Mouse (Mus musculus) olfactory bulb, adult 2 months (tissue): Measurements from ENCODE around the gene Abcb1b. TPM values are rescaled to one million over a fixed set of nuclear protein-coding genes. Genes with fewer than 3 reads are reported as not detected.
"Not testable (repeated sequence)": the region's sequence is repeated elsewhere in the genome, so short reads cannot be mapped to it uniquely, and the experiment has no call there.

Experiments
- H3K27ac ChIP-seq: fragments of 200-500 bp; 2 replicates; pipeline ENCODE4 v1.5.1; 2012; ENCODE audit warnings: low read depth, low read length; ENCODE audit not compliant: insufficient read depth
- H3K4me1 ChIP-seq: fragments of 200-500 bp; 2 replicates; pipeline ENCODE4 v1.6.1; 2012; ENCODE audit warnings: low read length; ENCODE audit not compliant: control insufficient read depth, insufficient read depth
- H3K4me3 ChIP-seq: fragments of 200-500 bp; 2 replicates; pipeline ENCODE4 v1.5.1; 2012; ENCODE audit warnings: mild to moderate bottlenecking, low read depth, low read length, moderate library complexity; ENCODE audit not compliant: insufficient read depth
- CTCF ChIP-seq: fragments of 200-500 bp; IDR thresholded peaks from 2 replicates; pipeline ENCODE4 v1.5.1; 2012; ENCODE audit warnings: low read depth, mild to moderate bottlenecking, low read length, moderate library complexity; ENCODE audit not compliant: insufficient read depth
- POLR2A ChIP-seq: fragments of 200-500 bp; IDR thresholded peaks from 2 replicates; pipeline ENCODE4 v1.6.1; 2012; ENCODE audit warnings: mild to moderate bottlenecking, low read depth, low read length, moderate library complexity; ENCODE audit not compliant: insufficient read depth
- WGBS: fragments of 180-500 bp; shearing (Covaris S2); methylation state at CpG from one replicate; pipeline ENCODE4 v1.1.7; 2018; 5-methylcytosine and 5-hydroxymethylcytosine counted together
- polyA plus RNA-seq: library from polyadenylated mRNA; stranded (reverse); fragments of >200 nt; gene quantifications from 2 replicates; pipeline ENCODE4 v1.2.4, GENCODE M21; 2012; ENCODE audit warnings: low replicate concordance; ENCODE audit not compliant: missing spikeins, insufficient read depth, insufficient read length

The Abcb1b gene
- polyA plus RNA-seq, 1 experiment = not detected

- H3K4me1 ChIP-seq = no peaks in the 10 kb centered on the region
- no peak overlapping the region for H3K4me3 ChIP-seq
- H3K27ac ChIP-seq = no peak overlapping the region
- TF ChIP-seq CTCF = no peak
- WGBS = 81% methylated on average over 6 of the region's 6 CpGs
These were observed 59.3 kb downstream of the Abcb1b start for GRCm38 (mm10) chr5:8857201-8857600.

- H3K27ac ChIP-seq = no peak overlapping the region
- peaks cover 6% of the 10 kb centered on the region for H3K4me1 ChIP-seq
- WGBS = 89% methylated on average over 1 of the region's 1 CpGs
- TF ChIP-seq CTCF (no peak), POLR2A (no peak)
- no peak overlapping the region for H3K4me3 ChIP-seq
These were observed 63.9 kb downstream of the Abcb1b start for GRCm38 (mm10) chr5:8861811-8862210.

- Histone ChIP-seq H3K4me1 (peaks cover 6% of the 10 kb centered on the region), H3K4me3 (no peak overlapping the region), H3K27ac (no peak overlapping the region)
- TF ChIP-seq CTCF (no peak), POLR2A (no peak)
- 28% methylated on average over 14 of the region's 14 CpGs for WGBS
These were observed 65.8 kb downstream of the Abcb1b start for GRCm38 (mm10) chr5:8863580-8864337.

- H3K4me3 ChIP-seq, H3K4me1 ChIP-seq, H3K27ac ChIP-seq: not testable (repeated sequence)
- 97% methylated on average over 11 of the region's 11 CpGs for WGBS
These were observed 67.7 kb downstream of the Abcb1b start for GRCm38 (mm10) chr5:8865630-8866029.

- no peak overlapping the region for H3K27ac ChIP-seq
- TF ChIP-seq POLR2A (no peak), CTCF (no peak)
- no peak overlapping the region for H3K4me3 ChIP-seq
- 91% methylated on average over 5 of the region's 5 CpGs for WGBS
- H3K4me1 ChIP-seq = peaks cover 6% of the 10 kb centered on the region
These were observed 68.4 kb downstream of the Abcb1b start for GRCm38 (mm10) chr5:8866366-8866765.

- peaks cover 5% of the 10 kb centered on the region for H3K4me1 ChIP-seq
- H3K4me3 ChIP-seq = no peak overlapping the region
- TF ChIP-seq CTCF (no peak), POLR2A (no peak)
- no peak overlapping the region for H3K27ac ChIP-seq
- WGBS = 18% methylated on average over 1 of the region's 1 CpGs
These were observed 70.1 kb downstream of the Abcb1b start for GRCm38 (mm10) chr5:8868019-8868418.

GRCm38 (mm10) chr5:8872979-8873915 is 75.3 kb downstream of the Abcb1b start:
- H3K27ac ChIP-seq = no peak overlapping the region
- H3K4me3 ChIP-seq = no peak overlapping the region
- WGBS = 91% methylated on average over 6 of the region's 6 CpGs
- no peaks in the 10 kb centered on the region for H3K4me1 ChIP-seq
- TF ChIP-seq CTCF = no peak

GRCm38 (mm10) chr5:8877086-8877485 is 79.1 kb downstream of the Abcb1b start:
- TF ChIP-seq POLR2A (no peak), CTCF (no peak)

GRCm38 (mm10) chr5:8877800-8878199 is 79.9 kb downstream of the Abcb1b start:
- Histone ChIP-seq H3K4me1 (no peaks in the 10 kb centered on the region), H3K4me3 (no peak overlapping the region), H3K27ac (no peak overlapping the region)
- TF ChIP-seq POLR2A (no peak), CTCF (no peak)
- 78% methylated on average over 5 of the region's 5 CpGs for WGBS

More at GRCm38 (mm10) chr5:8877086-8877485, 79.1 kb downstream of the Abcb1b start:
- Histone ChIP-seq H3K27ac (no peak overlapping the region), H3K4me1 (no peaks in the 10 kb centered on the region), H3K4me3 (no peak overlapping the region)
- 92% methylated on average over 2 of the region's 2 CpGs for WGBS

GRCm38 (mm10) chr5:8885837-8886236 is 87.9 kb downstream of the Abcb1b start:
- WGBS = 92% methylated on average over 2 of the region's 2 CpGs
- no peak overlapping the region for H3K4me3 ChIP-seq
- no peak overlapping the region for H3K27ac ChIP-seq
- H3K4me1 ChIP-seq = no peaks in the 10 kb centered on the region
- TF ChIP-seq CTCF = no peak
- no peak for TF ChIP-seq POLR2A
